Mouse (Mus musculus) erythroblast, embryonic 14.5 days (primary cell): ENCODE data around the gene Kcng4.

ENCODE experiments used
- GATA1 ChIP-seq: IDR thresholded peaks from 2 replicates; pipeline ENCODE4 v1.6.1; 2012; ENCODE audit warnings: low read length, inconsistent platforms, mixed read lengths
- TAL1 ChIP-seq: IDR thresholded peaks from 3 replicates; pipeline ENCODE4 v1.6.1; 2012; ENCODE audit warnings: low read length, inconsistent platforms, mixed read lengths

- no peak for TF ChIP-seq TAL1
- no peak for TF ChIP-seq GATA1
Measured at GRCm38 (mm10) chr8:119616358-119616757, 19.1 kb downstream of the Kcng4 start.
